Mouse (Mus musculus): ENCODE data around the gene Tnrc6b. TPM values are rescaled to one million over a fixed set of nuclear protein-coding genes. Genes with fewer than 3 reads are reported as not detected.

Gene Tnrc6b
- total and polyA plus RNA-seq, 2 experiments from 2014 or later: 32.2 to 33.5 TPM

GRCm38 (mm10) chr15:80679515-80680215 lies 31.4 kb upstream of the Tnrc6b start:
- ATAC-seq (peak; percentile 85), DNase-seq (ENCODE audit: low spot score) (peak; percentile 90)
- Histone ChIP-seq H3K4me3 (ENCODE audit: low read length) (no peak overlapping the region), H3K4me1 (ENCODE audit: insufficient read depth, low read length) (peaks cover 26% of the 10 kb centered on the region), H3K36me3 (ENCODE audit: insufficient read depth, low read length) (no peaks in the 10 kb centered on the region), H3K9me3 (ENCODE audit: low read length) (no peaks in the 10 kb centered on the region), H3K4me2 (ENCODE audit: low read depth, low read length) (no peak overlapping the region), H3K27ac (peak overlapping the region; percentile 71), H3K9ac (replicated peaks; ENCODE audit: low read length) (no peak overlapping the region), H3K27me3 (ENCODE audit: insufficient read depth, low read length) (no peaks in the 10 kb centered on the region)
- no peak for TF ChIP-seq CTCF (IDR thresholded peaks at IDR 0.05; ENCODE audit: low read depth)
- WGBS: 29% methylated on average over 8 of the region's 8 CpGs

DNA sequence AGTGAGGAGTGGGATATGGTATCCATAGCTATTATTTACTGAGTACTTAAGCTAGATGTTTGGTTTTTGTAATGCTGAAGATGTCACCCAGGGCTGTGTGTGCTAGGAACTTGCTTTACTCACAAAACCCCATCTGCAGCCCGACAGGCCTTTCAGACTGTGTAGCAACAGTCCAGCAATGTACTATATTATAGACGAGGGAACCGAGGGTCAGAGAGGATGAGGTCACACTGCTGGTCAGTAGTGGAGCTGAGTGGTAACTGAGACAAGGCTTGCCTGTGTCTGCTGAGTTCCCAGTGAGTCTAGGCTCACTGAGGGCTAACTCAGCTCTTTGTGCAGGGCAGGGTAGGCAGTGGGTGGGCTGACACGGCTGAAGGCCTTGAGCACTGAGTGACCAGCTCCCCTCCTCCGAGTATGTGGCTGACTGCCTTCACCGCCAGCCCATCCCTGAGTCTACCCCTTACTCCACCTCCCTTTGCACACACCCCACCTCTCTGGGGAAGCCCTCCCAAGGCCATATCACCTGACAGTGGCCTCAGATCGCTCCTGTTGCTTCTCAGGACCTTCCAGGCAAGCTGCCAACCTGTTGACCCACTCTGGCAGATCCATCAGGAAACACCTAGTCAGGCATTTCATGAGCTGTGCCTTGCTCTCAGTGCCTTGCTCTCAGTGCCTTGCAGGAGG lies 30.6 kb upstream of the Tnrc6b start:
- DNase-seq (ENCODE audit: low spot score): no peak
- peak overlapping the region; percentile 71 for H3K27ac ChIP-seq
- no peak overlapping the region for H3K9ac ChIP-seq (replicated peaks; ENCODE audit: low read length)
- no peak overlapping the region for H3K4me3 ChIP-seq (ENCODE audit: low read length)
- ATAC-seq: no peak
- no peak overlapping the region for H3K4me2 ChIP-seq (ENCODE audit: low read depth, low read length)
- no peaks in the 10 kb centered on the region for H3K9me3 ChIP-seq (ENCODE audit: low read length)
- peaks cover 34% of the 10 kb centered on the region for H3K4me1 ChIP-seq (ENCODE audit: insufficient read depth, low read length)
- no peaks in the 10 kb centered on the region for H3K27me3 ChIP-seq (ENCODE audit: insufficient read depth, low read length)
- H3K36me3 ChIP-seq (ENCODE audit: insufficient read depth, low read length): no peaks in the 10 kb centered on the region
- TF ChIP-seq CTCF (IDR thresholded peaks at IDR 0.05; ENCODE audit: low read depth): no peak
- WGBS: 52% methylated on average over 7 of the region's 7 CpGs

DNA sequence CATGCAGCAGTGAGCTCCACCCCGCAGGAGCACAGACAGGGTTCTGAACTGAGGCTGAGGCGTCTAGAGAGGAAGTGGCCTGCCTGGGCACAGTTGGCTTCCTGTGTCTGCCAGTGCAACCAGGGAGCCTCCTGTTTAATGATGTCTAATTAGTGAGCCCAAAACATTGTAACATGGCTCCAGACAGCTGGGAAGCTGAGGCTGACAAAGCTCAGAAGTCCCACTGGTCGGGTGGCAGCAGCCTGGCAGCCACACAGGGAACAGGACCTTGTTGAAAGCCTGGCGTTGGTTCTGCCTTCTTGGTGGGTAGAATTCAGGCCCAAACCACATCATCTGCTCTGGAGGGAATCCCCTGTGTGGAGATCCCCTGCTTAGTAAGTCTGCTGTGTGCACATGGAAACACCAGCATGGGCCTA lies 29.6 kb upstream of the Tnrc6b start:
- H3K4me1 ChIP-seq (ENCODE audit: insufficient read depth, low read length): peaks cover 40% of the 10 kb centered on the region
- DNase-seq (ENCODE audit: low spot score): no peak
- ATAC-seq: no peak
- no peaks in the 10 kb centered on the region for H3K36me3 ChIP-seq (ENCODE audit: insufficient read depth, low read length)
- no peaks in the 10 kb centered on the region for H3K9me3 ChIP-seq (ENCODE audit: low read length)
- H3K27ac ChIP-seq: no peak overlapping the region
- H3K9ac ChIP-seq (replicated peaks; ENCODE audit: low read length): no peak overlapping the region
- H3K4me2 ChIP-seq (ENCODE audit: low read depth, low read length): no peak overlapping the region
- no peaks in the 10 kb centered on the region for H3K27me3 ChIP-seq (ENCODE audit: insufficient read depth, low read length)
- H3K4me3 ChIP-seq (ENCODE audit: low read length): no peak overlapping the region
- TF ChIP-seq CTCF (IDR thresholded peaks at IDR 0.05; ENCODE audit: low read depth): no peak
- WGBS: 48% methylated on average over 4 of the region's 4 CpGs

DNA sequence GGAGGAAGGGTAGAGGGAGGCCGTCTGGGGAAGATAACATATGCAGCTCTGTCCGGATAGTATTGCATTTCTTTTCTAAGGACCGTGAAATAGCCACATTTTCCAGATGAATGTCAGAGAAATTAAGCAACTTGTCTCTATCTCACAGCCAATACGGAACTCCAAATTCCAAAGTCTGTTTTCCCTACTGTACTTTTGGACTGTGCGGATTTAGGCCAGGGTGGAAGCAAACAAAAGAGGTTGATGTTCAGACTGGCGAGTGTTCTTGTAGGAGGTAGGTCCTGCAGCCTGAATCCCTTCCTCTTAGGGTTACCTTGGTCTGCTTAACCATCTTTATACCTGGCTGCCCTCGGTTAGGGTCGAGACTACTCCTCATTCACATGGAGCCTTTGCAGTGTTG lies 28.8 kb upstream of the Tnrc6b start:
- no peak for TF ChIP-seq CTCF (IDR thresholded peaks at IDR 0.05; ENCODE audit: low read depth)
- no peak overlapping the region for H3K9ac ChIP-seq (replicated peaks; ENCODE audit: low read length)
- H3K4me3 ChIP-seq (ENCODE audit: low read length): no peak overlapping the region
- whole genome bisulfite sequencing: 85% methylated on average over 8 of the region's 8 CpGs
- no peaks in the 10 kb centered on the region for H3K9me3 ChIP-seq (ENCODE audit: low read length)
- H3K4me1 ChIP-seq (ENCODE audit: insufficient read depth, low read length): peaks cover 40% of the 10 kb centered on the region
- no peaks in the 10 kb centered on the region for H3K36me3 ChIP-seq (ENCODE audit: insufficient read depth, low read length)
- no peak overlapping the region for H3K4me2 ChIP-seq (ENCODE audit: low read depth, low read length)
- no peak for ATAC-seq
- H3K27ac ChIP-seq: no peak overlapping the region
- H3K27me3 ChIP-seq (ENCODE audit: insufficient read depth, low read length): no peaks in the 10 kb centered on the region
- DNase-seq (ENCODE audit: low spot score): no peak

- no peak overlapping the region for H3K9ac ChIP-seq (replicated peaks; ENCODE audit: low read length)
- no peak for TF ChIP-seq CTCF (IDR thresholded peaks at IDR 0.05; ENCODE audit: low read depth)
- H3K36me3 ChIP-seq (ENCODE audit: insufficient read depth, low read length): no peaks in the 10 kb centered on the region
- whole genome bisulfite sequencing: 92% methylated on average over 6 of the region's 6 CpGs
- H3K27ac ChIP-seq: 0 out of 2 replicates have a peak overlapping the region, but pooled peaks have one; percentile 28
- ATAC-seq: no peak
- H3K4me2 ChIP-seq (ENCODE audit: low read depth, low read length): no peak overlapping the region
- H3K9me3 ChIP-seq (ENCODE audit: low read length): no peaks in the 10 kb centered on the region
- H3K4me3 ChIP-seq (ENCODE audit: low read length): no peak overlapping the region
- no peak for DNase-seq (ENCODE audit: low spot score)
- no peaks in the 10 kb centered on the region for H3K27me3 ChIP-seq (ENCODE audit: insufficient read depth, low read length)
- H3K4me1 ChIP-seq (ENCODE audit: insufficient read depth, low read length): peaks cover 40% of the 10 kb centered on the region
Observed at GRCm38 (mm10) chr15:80683151-80683550, 28.0 kb upstream of the Tnrc6b start.

DNA sequence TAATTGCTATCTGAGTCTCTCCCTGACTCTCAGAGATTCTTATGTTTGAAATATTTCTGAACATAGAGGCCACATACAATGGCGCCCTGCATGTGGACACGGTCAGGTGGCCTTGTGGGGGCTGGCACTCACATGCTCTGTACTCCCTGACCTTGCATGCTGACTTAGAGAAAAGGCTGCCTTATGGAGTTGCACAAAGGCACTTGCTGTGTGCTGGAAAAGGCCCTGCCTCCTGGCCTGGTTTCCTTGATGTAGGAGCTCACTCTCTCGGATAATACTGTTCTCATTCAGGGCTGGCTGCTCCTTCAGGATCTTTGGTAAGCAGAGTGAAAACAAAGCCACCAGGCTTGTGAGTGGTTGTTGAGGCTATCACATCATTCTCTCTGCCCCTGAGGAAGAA lies 27.1 kb upstream of the Tnrc6b start:
- Histone ChIP-seq H3K36me3 (ENCODE audit: insufficient read depth, low read length) (no peaks in the 10 kb centered on the region), H3K4me3 (ENCODE audit: low read length) (no peak overlapping the region), H3K27ac (peak overlapping the region; percentile 28; the same call in 1 of the 2 replicates), H3K4me2 (ENCODE audit: low read depth, low read length) (no peak overlapping the region), H3K9me3 (ENCODE audit: low read length) (no peaks in the 10 kb centered on the region), H3K9ac (replicated peaks; ENCODE audit: low read length) (no peak overlapping the region), H3K27me3 (ENCODE audit: insufficient read depth, low read length) (no peaks in the 10 kb centered on the region), H3K4me1 (ENCODE audit: insufficient read depth, low read length) (peaks cover 40% of the 10 kb centered on the region)
- no peak for TF ChIP-seq CTCF (IDR thresholded peaks at IDR 0.05; ENCODE audit: low read depth)
- DNase-seq (ENCODE audit: low spot score) (peak; percentile 41), ATAC-seq (no peak)
- WGBS: 43% methylated on average over 3 of the region's 3 CpGs
